Comparison of ENCODE assay signal across 18 mouse cellular contexts in the genomic region with DNA sequence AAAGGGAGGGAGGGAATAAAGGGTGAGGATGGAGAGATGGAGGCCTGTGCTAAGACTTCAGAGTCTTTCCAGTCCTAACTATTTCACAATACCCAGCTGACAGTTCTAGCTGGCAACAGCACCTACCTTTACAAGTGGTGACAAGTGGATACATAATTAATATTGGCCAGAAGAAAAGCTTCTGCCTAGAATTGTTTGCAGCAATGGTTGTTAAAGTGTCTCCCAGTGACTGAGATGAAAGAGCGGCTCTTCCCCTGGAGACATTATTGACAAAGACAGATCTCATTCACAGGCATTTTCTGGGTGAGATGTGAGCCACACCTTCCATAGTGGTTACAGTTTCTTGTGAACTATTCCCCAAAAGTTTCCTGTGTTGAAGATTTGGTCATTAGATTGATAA.
"Had no signal": no experiment of that assay in that cellular context is flagged by ENCODE, and none has a peak within 500 bp of the region (broad histone marks: within the 10 kb centered on the region; RNA-seq: fewer than 3 reads in every experiment).

No protein-coding gene starts in this region.

- H3K27ac ChIP-seq: left cerebral cortex, adult 2 months; liver, embryonic 13.5 days; stomach, postnatal 0 days had no signal

- H3K9ac ChIP-seq: liver, embryonic 13.5 days had no signal

- H3K27me3 ChIP-seq: liver, embryonic 13.5 days had no signal

- H3K4me1 ChIP-seq: liver, embryonic 13.5 days had no signal

- H3K4me2 ChIP-seq: liver, embryonic 13.5 days; midbrain, embryonic 11.5 days had no signal

- DNase-seq: kidney, postnatal 14 days; kidney, postnatal 4 days; layer of hippocampus, adult 9-11 months; layer of hippocampus, postnatal 36 days; liver, embryonic 13.5 days; lung, adult 2 months; lung, postnatal 14 days; lung, postnatal 4 days; midbrain, embryonic 14.5 days; right cerebral cortex, adult 18-20 months; right cerebral cortex, postnatal 14 days; right cerebral cortex, postnatal 4 days; thymus, adult 2 months; thymus, postnatal 14 days; thymus, postnatal 4 days had no signal

- H3K9me3 ChIP-seq: liver, embryonic 13.5 days had no signal

- H3K4me3 ChIP-seq: left cerebral cortex, adult 2 months; liver, embryonic 13.5 days had no signal
